Mouse (Mus musculus) hindlimb bud, embryonic 11.5 days (tissue): ENCODE results near the gene Rftn2.

ENCODE experiments used
- DNase-seq: peaks from one replicate; pipeline ENCODE4 v3.0.0-alpha.2; 2012; ENCODE audit warnings: low read depth, low spot score; ENCODE audit errors: extremely low spot score

Rftn2 gene

DNA sequence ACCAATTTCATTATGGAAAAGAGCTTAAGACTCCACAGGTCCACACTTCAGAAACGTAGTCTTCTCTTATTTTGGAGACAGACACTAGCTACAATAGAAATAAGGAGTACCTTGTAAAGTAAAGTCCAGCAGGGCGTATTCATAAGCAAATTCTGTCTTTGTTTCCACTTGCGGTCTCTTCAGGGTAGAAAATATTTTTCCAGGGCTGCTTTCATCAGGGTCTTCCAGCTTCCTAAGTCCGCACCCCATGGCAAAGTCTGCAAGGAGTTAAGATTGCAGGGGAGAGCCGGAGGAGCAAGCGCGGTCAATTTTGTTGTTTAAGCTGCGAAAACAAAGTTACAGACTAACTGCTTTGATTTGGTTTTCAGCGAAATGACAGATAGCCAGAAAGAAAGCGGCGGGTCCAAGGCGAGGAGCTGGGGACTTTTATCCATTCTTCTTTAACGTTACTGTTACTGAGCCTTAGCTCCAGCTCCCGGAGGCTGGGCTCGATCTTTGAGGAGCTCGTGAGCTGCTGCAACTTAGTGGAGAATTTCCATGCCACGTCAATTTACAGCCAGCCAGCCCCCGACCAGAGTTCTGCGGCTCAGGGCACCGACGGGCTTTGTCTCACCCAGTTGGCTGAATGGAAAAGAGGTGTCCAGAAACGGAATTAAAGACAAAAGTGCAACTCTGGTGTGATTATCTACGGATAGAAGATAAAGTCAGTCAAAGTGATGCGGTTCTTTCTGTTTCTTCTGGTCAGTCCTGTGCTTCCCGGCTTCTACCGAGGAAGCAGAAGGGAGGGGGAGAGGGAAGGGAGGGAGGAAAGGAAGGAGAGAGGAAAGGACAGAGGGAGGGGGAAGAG, at the start of gene Rftn2:
Gene Rftn2 (minus strand): TSS at position 772 of the 847 bp plus-strand sequence.
- DNase-seq: no peak

DNA sequence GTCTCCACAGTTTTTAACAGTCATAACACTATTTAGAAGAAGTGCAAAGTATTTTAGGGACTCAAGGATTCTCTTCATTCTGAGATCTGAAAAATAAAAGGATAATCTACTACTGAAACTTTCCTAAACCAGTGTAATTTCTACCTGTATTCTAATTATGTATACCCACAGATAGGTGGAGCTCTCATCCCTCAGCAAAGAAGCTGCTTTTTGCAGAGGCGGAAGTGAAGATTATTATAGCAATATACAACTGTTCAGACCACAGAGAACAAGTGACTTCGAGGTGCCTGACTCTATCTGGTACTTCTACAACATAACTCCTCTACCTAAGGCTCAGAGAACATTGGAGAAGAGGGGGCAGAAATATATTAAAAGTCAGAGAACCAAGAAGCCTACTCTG, 38.9 kb upstream of the Rftn2 start:
- DNase-seq: no peak

DNA sequence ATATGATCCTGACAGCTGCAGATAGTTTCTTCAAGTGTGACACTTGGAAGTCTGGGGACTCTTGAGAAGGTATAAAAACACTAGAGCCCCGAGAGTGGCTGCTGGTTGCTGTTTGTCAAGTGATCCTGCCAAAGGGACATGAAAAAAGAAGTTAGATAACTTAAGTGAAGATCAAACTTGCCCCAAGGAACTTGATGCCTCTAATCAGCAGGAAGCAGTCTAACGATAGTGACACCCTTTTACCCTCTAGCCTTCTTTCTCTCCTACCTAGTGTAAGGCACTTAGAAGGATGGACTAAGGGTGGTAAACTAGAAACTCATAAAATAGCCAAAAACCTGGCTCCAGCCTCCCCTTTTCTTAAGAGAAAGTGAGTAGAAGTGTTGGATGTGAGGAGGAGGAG, 37.8 kb upstream of the Rftn2 start:
- no peak for DNase-seq

DNA sequence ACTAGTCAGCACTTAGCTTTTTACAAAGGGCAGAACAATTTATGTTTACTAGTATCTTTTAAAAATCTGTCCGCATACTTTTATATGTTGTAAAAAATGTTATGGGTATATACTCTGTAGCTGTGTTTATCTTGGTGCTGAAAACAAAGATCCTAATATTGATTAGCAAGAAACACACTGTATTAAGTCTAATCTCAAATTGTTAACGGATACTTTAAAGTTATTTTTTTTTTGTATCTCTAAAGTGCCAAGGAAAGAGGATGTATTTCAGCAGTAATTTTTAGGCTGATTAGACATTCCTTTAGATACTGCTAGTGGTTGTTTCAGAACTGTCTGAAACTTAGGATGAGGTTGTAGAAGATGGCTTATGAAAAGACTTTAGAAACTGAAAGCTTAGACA, 19.8 kb upstream of the Rftn2 start:
- DNase-seq: no peak

DNA sequence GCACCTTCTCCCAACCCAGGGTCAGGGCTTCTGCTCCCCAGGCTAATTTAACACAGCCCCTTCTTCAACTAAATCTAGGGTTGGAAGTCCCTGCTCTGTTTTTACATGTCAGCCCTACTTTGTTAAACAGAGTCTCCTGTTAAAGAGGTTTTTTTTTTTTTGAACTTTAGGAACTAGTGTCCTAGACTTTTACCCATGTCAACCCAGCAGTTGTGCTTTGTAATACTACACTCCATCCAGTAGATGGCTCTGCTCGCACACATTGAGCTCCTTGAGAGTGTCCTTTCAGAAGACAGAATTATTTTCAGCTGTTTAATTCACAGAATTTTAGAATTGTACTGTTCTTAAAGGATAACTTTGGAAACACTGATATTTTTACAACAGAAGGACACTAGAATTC, 12.7 kb upstream of the Rftn2 start:
- no peak for DNase-seq

DNA sequence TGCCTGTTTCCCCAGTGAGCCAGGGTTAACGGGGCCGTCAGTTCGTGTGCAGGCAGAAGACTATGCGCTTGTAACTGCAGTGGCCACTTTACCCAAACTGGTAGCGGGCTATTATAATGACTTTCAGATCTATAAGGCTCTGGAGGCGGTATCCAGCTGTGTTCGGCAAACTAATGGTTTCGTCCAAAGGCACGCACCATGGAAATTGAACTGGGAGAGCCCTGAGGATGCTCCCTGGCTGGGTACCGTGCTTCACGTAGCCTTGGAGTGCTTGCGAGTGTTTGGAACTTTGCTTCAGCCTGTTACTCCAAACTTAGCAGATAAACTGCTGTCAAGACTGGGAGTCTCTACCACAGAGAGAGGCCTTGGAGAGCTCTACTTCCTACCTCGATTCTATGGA, 11.9 kb upstream of the Rftn2 start:
- no peak for DNase-seq

DNA sequence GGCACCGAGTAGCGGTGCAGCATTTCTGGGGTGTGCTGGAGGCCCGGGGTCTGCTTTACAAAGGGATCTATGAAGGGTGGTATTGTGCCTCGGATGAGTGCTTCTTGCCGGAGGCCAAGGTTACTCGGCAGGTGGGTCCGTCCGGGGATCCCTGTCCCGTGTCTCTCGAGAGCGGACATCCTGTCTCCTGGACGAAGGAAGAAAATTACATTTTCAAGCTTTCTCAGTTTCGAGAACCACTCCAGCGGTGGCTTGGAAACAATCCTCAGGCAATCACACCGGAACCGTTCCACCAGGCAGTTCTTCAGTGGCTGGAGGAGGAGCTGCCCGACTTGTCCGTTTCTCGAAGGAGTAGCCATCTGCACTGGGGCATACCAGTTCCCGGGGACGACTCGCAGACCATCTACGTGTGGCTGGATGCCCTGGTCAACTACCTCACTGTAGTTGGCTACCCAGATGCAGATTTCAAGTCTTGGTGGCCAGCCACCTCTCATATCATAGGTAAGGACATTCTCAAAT, 11.1 kb upstream of the Rftn2 start:
- DNase-seq: no peak

DNA sequence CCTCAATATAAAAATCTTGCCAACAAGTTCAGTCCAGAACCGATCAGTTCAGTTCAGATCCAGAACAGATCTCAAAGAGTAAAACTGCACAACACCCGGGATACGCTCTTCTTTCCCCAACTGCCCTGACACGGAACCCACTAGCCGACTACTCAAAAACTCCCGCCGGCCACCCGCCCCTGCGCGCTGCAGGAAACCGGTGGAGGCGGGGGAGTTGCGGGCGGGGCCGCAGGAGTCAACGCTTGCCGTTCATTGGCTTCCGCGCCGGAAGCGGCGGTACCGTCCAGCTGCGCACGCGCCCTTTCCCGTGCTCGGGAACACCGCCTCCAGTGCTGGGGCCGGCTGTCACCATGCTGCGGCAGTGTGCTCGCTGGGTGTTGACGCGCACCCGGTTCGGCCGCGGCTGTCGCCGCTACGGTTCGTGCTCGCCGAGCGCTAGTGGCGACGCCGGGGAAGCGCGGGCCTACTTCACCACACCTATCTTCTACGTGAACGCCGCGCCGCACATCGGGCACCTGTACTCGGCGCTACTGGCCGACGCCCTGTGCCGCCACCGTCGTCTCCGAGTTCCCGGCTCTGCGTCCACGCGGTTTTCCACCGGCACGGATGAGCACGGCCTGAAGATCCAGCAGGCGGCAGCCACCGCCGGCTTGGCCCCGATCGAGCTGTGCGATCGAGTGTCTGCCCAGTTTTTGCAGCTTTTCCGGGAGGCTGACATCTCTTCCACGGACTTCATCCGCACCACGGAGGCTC, 10.5 kb upstream of the Rftn2 start, which contains the start of gene Mars2:
Gene Mars2 (plus strand): TSS at position 288 of the 753 bp plus-strand sequence.
- no peak for DNase-seq

DNA sequence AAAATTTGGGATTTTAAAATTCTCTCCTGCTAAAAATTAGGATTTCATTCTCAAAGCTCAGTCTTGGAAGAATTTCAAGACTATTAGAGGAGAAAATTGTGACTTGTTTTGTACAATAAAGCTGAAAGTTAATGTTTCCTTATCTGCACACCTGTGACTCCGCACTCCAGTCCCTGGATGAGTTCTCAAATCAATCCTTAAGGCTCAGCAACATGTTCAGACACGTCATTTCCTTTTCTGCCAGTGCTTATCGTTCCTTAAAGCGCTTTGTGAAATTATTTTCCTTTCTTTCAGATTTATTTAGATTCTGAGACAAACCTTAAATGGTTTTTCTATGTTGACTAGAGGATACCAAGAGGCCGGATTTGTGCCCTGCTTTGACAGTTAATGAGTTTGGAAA, 9.9 kb upstream of the Rftn2 start:
- no peak for DNase-seq

DNA sequence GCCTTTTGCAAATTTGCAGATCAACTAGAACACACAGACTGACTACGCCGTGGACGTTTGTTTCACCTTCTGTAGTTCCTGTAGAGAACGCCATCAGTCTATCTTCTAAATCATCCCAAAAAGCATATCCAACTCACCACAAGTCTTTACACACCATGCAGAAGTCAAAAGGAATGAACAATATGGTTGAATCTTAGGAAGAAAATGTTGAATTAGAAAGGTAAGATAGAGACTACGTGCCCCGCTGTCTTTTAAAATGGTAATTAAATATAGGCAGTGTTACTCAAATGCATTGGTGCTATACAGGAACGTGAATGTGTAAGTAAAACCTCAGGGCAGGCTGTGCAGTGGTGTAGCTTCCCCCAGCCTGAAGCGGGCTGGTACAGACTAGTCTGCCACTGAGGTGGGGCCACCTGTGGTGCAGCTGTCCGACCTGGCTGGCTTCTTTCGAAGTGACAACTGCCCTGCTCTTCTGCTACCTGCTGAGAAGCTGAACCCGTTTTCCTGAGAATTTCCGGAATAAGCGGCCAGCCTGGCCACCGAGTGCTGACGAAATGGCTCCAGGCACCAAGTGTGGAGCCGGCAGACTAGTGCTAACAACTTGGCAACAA, 8.4 kb upstream of the Rftn2 start:
- no peak for DNase-seq

DNA sequence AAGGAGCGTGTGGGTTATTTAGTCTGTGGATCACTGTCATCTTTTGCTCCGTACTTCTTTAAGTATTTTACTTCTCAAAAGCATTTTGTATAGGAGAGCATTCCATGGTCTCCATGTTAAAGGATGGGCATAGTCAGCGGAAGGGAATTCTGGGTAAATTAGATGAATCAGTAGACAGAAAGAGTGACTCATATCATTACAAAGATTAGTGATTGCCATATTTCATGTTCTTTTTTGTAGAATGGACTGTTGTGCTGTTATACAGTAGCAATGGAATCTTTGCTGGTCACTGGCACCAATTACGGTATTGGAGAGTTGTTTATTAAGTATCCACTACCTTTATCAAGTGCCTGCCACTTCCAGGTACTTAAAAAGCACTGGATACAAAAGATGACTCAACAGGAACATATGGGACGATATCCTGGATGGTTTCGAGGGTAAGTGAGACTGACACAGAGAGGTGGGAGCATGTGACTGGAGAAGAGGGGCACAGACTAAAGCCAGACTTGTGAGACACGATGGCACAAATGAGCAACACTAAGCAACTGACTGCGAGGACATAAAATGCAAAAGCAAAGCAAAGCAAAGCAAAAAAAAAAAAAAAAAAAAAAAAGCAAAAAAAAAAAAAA, 1.8 kb upstream of the Rftn2 start:
- no peak for DNase-seq

DNA sequence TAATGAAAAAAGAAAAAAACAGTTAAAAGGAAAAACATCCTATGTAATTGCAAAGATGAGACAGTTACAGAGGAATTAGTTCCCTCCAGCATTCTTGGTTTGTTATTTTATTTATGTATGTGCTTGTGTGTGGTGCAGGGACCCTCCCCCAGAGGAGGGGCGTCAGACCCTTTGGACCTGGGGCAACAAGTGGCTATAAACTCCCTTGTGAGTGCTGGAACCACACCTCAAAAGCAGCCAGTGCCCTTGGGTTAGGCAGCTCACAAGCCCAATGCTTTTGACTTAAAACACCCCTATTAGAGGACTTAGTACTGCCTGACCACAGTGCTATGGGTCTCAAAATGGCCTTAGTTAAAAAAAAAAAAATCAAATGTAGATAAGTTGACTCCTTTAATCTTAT, 794 bp upstream of the Rftn2 start:
- no peak for DNase-seq

DNA sequence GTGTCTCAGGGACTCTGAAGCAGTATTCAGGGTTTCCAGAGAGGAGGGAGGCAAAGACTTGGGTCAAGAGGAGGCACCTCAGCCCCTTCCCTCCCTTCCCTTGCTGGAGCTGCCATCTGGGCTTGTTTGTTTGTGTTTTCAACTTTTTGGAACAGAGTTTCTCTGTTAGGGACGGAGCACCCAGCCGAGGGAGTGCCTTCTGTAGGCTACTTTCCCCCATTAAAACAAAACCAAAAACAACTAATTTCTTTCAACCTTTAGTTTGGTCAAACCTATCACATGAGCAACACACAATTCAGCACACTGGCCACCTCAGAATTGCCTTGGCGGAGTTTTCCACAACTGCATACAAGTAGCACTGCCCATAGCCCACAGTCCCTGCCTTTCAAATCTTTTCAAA, 1.2 kb downstream of the Rftn2 start:
- no peak for DNase-seq

DNA sequence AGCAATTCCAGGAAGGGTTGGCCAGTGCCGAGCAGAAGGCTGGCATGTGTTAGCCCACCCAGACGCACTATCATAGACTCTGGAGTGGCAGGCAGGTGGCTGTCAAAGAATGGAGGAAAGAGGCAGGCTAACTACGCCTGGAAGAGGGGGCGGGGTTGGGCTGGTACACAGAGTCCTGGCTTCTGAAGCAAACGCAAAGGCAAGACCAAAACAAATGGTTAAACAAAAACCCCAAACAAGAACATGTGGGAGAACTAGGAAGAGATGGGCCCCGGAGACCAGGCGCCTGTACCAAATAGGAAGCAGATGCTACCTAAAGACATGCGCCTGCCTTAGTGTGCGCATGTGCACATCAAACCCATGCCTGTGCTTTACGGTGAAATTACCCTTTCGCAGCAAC, 2.5 kb downstream of the Rftn2 start:
- DNase-seq: no peak

DNA sequence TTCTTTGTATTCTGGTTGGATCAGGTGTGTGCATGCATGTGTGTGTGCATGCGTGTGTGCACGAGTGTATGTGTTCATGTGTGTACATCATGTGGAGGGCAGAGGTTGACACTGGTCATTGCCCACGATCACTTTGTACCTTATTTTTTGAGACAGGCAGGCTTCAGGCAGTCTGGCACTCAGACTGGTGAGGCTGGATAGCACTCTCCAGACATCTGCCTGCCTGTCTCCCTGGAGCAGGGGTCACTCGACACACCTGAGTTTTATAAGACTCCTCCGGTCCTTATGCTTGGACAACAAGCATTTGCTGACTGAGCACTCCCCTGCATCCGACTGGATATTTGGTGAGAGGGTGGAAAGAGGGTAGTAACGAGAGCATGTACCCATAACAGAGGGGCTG, 3.6 kb downstream of the Rftn2 start:
- no peak for DNase-seq

DNA sequence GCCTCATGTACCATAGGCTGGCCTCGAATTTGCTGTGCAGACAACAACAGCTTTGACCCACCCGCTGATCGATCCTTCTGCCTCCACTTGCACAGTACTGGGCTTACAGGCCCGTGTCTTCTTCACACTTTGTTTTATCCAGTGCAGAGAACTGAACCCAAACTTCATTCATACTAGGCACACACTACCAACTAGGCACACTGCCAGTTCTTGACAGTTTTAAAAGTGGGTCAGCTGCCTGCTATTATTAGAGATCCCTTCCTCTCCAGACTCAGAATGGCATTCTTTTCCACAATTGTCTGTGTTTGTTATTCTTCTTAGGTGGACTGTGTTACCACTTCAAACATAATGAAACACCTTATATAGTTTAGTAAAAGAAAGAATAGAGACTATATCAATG, 5.2 kb downstream of the Rftn2 start:
- no peak for DNase-seq

DNA sequence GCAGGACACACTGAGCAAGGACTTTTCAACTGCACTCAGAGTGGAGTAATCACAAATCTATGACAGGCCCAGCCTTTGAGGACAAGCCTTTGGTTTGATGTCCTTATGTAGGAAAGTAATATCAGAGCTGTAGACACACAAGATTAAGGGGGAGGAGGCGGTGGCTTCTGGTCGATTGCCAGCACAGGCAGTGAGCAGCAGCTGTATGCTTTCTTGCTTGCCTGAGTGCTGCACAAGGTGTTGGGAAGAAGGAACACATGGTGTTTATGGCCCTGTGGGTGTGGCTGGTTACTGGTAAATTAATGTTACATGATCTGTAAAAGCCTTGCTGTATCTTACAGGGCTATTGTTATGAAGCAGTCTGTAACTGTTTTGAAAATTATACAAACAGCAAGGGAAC, 9.4 kb downstream of the Rftn2 start:
- no peak for DNase-seq

DNA sequence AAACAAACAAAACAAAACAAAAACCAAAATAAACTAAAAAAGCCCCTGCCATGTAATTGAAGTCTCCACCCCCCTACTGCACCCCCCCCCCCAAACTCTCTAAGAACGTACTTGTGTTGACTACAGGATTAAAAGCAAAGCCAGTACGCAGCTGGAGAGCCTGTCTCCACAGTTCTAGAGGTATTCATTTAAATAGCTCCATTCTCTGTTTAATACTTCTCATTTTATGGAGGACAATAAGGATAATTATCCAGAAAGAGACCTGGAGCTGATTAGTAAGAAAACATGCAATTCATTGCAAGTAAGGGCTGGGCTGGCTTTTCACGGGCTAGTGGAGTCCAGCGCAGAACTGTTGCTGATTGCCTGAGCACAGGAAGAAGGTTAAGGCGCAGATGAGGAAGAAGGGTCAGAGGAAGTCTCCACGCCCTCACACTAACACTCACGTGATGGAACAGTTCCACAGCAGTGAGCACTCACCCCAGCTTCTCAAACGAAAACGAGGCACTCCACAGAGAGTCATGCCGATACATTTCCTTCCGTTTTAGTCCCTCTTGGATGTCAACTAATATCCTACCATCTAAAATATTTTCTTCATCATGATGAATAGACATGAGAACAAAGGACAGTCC, 11.3 kb downstream of the Rftn2 start:
- DNase-seq: no peak

DNA sequence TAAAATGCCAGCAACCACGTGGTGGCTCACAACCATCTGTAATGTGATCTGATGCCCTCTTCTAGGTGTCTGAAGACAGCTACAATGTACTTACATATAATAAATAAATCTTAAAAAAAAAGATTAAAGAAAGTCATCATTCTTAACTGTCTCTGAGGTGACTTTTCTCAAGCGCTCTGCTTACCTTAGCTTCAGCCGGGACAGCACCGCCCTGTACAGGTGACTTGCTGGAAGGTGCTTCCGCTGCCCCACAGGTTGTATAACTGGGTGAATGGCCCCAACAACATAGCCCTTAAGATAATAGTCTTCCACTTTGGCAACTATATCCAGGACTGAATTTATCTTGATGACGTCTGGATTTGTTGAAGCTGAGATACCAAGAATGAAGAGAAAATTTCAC, 12.6 kb downstream of the Rftn2 start:
- no peak for DNase-seq

DNA sequence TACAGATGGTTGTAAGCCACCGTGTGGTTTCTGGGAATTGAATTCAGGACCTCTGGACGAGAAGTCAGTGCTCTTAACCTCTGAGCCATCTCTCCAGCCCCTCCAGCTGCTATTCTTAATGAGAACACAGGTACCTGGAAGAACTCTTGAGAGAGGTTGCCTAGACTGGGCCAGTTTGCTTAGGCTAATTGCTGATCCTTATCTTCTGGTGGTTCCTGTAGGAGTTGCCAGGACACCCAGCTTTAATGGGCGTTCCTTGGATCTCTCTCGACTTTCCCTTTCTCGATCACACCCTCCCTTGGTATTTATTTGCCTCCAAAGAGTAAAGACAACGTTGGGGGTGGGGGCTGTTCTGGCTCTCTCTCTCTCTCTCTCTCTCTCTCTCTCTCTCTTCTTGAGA, 13.1 kb downstream of the Rftn2 start:
- no peak for DNase-seq

DNA sequence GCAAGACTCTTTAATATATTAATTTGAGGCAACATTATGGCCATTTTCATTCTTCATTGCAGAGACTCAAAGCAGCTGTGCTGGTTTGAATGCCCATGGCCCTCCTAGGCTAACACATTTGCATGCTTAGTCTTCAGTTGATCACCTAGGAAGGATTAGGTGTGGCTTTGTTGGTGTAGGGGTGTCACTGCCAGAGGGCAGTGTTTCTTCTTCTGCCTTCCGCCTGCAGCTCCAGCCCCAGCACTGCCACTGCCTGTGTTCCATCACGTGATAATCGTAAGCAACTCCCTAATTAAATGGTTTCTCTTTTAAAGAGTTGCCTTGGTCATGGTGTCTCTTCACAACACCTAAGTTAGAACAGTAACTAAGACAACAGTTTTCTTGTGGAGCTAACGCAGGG, 13.8 kb downstream of the Rftn2 start:
- DNase-seq: no peak
